Mouse (Mus musculus) limb, embryonic 14.5 days (tissue): ENCODE measurements around the gene Gns. TPM values are rescaled to one million over a fixed set of nuclear protein-coding genes. Genes with fewer than 3 reads are reported as not detected.

Experiments used
- ATAC-seq: fragments of 200-750 bp; cut with Nextera tagmentation; 2 replicates; pipeline ENCODE4 v1.8.0; 2017; ENCODE audit warnings: low read depth, moderate number of reproducible peaks, moderate TSS enrichment; ENCODE audit not compliant: low FRiP score
- DNase-seq: peaks from one replicate; pipeline ENCODE4 v3.0.0-alpha.2; 2015; ENCODE audit warnings: low spot score
- H3K27ac ChIP-seq: fragments of 300-500 bp; sonication (generic); replicated peaks from 2 replicates; pipeline ENCODE4 v1.5.1; 2014; ENCODE audit warnings: low read depth, mild to moderate bottlenecking, low read length, moderate library complexity, mixed read lengths
- H3K27me3 ChIP-seq: fragments of 300-500 bp; sonication (generic); 2 replicates; pipeline ENCODE4 v1.6.1; 2014; ENCODE audit warnings: low read length, mixed read lengths; ENCODE audit not compliant: control insufficient read depth, insufficient read depth
- H3K36me3 ChIP-seq: fragments of 300-500 bp; sonication (generic); 2 replicates; pipeline ENCODE4 v1.6.1; 2014; ENCODE audit warnings: mild to moderate bottlenecking, low read length, moderate library complexity, mixed read lengths; ENCODE audit not compliant: control insufficient read depth, insufficient read depth
- H3K4me1 ChIP-seq: fragments of 300-500 bp; sonication (generic); 2 replicates; pipeline ENCODE4 v1.6.1; 2014; ENCODE audit warnings: antibody characterized with exemption, low read length, mixed read lengths; ENCODE audit not compliant: control insufficient read depth, insufficient read depth
- H3K4me2 ChIP-seq: fragments of 300-500 bp; sonication (generic); replicated peaks from 2 replicates; pipeline ENCODE4 v1.6.1; 2014; ENCODE audit warnings: low read depth, mild to moderate bottlenecking, low read length, moderate library complexity; ENCODE audit not compliant: severe bottlenecking
- H3K4me3 ChIP-seq: fragments of 300-500 bp; sonication (generic); replicated peaks from 2 replicates; pipeline ENCODE4 v1.5.1; 2014; ENCODE audit warnings: low read length
- H3K9ac ChIP-seq: fragments of 300-500 bp; sonication (generic); 2 replicates; pipeline ENCODE4 v1.6.1; 2014; ENCODE audit warnings: mild to moderate bottlenecking, low read depth, low read length, moderate library complexity; ENCODE audit not compliant: severe bottlenecking
- H3K9me3 ChIP-seq: fragments of 300-500 bp; sonication (generic); 2 replicates; pipeline ENCODE4 v1.6.1; 2016; ENCODE audit warnings: low read length; ENCODE audit not compliant: control insufficient read depth
- POLR2A ChIP-seq: fragments of 200-500 bp; IDR thresholded peaks from 2 replicates; pipeline ENCODE4 v1.8.0; 2012; ENCODE audit warnings: inconsistent platforms, mild to moderate bottlenecking, moderate library complexity, borderline replicate concordance; ENCODE audit not compliant: insufficient read depth, insufficient read length; ENCODE audit errors: extremely low read depth
- WGBS: fragments of 180-500 bp; shearing (Covaris S2); extraction: QIAGEN DNeasy Blood & Tissue Kit; methylation state at CpG from one replicate; pipeline ENCODE4 v1.1.7; 2014; 5-methylcytosine and 5-hydroxymethylcytosine counted together
- polyA plus RNA-seq, 2 experiments: library from polyadenylated mRNA; depleted of rRNA in 1 of 2; stranded (reverse) in 1 of 2; unstranded in 1 of 2; fragments of >200 nt; fragmentation: Nextera tagmentation in 1 of 2; extraction: Ambion mirVana in 1 of 2; gene quantifications; 2 replicates each; pipeline versions ENCODE4 v1.2.1 to v1.2.3; 2012 to 2014

The Gns gene
- polyA plus RNA-seq (2012; rRNA removed) (41.6 and 45.6 TPM in 2 replicates), polyA plus RNA-seq (2014; fragmentation: Nextera tagmentation; extraction: Ambion mirVana) (62.0 and 66.6 TPM in 2 replicates)

GRCm38 (mm10) chr10:121364801-121365564 lies at the start of gene Gns:
Gns (plus strand) TSS chr10:121365090.
- H3K27ac ChIP-seq = peak within 1 kb of the TSS; percentile 52
- H3K4me1 ChIP-seq = peaks cover 14% of the 10 kb centered on the region
- H3K9me3 ChIP-seq = no peaks in the 10 kb centered on the region
- H3K36me3 ChIP-seq = peaks cover 7% of the 10 kb centered on the region; the same call in 1 of the 2 replicates
- H3K27me3 ChIP-seq = no peaks in the 10 kb centered on the region
- H3K4me3 ChIP-seq = peak within 1 kb of the TSS; percentile 98
- WGBS = under 1% methylated on average over 54 of the region's 72 CpGs
- DNase-seq = peak; percentile 84
- peak within 1 kb of the TSS; percentile 79 for H3K9ac ChIP-seq
- peak; percentile 95 for ATAC-seq
- TF ChIP-seq POLR2A = 0 out of 2 replicates have a peak, but pooled peaks have one; percentile 53
- H3K4me2 ChIP-seq = peak within 1 kb of the TSS; percentile 91

DNA sequence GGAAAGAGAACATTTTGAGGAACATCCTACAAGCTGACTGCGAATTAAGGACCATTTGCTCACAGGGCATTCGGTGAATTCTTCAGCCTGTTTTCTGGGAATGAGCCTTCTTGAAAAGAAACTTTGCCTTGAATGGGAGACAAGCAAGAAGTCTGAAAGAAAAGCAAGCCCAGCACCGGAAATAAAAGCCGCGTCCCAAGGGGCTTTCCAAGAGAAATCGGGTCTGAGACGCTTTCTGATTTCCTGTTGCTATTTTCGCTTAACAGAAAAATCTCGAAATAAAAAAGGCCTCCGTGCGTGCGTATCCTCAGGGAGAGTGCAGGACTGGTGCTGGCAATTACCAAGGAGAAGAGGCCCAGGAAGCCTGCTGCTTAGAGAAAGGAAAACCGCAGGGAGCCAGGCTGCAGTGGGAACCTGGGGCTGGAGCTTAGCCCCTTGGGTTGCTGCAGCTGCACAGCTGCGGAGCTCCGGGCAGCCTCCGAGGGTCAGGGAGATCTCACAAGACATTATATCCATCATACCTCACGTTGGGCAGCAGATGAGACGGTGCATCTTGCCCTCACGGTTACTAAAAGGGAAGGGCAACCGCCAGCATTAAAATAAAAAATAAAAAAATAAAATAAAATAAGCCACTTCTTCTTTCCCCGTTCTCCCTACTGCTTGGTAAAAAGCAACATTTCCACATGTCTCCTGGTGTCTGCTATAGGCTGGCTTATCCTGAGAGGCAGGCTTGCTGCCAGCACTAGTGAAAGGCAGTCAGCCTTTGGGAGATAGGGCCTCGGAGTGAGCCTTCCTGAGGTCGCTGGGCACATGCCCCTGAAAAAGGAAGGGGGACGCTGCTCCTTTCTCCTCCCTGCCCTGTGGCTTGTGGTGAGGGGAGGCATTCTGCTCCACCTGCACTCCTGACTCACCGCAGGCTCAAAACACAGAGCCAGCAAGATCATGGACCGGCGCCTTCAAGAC lies 49.3 kb upstream of the Gns start:
- TF ChIP-seq POLR2A = no peak
- DNase-seq = peak; percentile 23
- ATAC-seq = no peak
- Histone ChIP-seq H3K9ac (no peak overlapping the region), H3K27me3 (peaks cover 22% of the 10 kb centered on the region), H3K4me1 (no peaks in the 10 kb centered on the region), H3K36me3 (no peaks in the 10 kb centered on the region), H3K27ac (no peak overlapping the region), H3K4me3 (no peak overlapping the region; the same call in 1 of the 2 replicates), H3K9me3 (0 out of 2 replicates have a peak, but pooled peaks cover 2% of the 10 kb centered on the region), H3K4me2 (peak overlapping the region; percentile 29; the same call in 1 of the 2 replicates)
- 26% methylated on average over 27 of the region's 27 CpGs for WGBS

- 82% methylated on average over 10 of the region's 10 CpGs for WGBS
- no peak overlapping the region for H3K4me3 ChIP-seq
- no peaks in the 10 kb centered on the region for H3K4me1 ChIP-seq
- 0 out of 2 replicates have a peak, but pooled peaks cover 2% of the 10 kb centered on the region for H3K9me3 ChIP-seq
- no peak overlapping the region for H3K27ac ChIP-seq
- TF ChIP-seq POLR2A = no peak
- no peak overlapping the region for H3K4me2 ChIP-seq
- peaks cover 19% of the 10 kb centered on the region for H3K27me3 ChIP-seq
- DNase-seq = no peak
- ATAC-seq = no peak
- H3K9ac ChIP-seq = no peak overlapping the region
- H3K36me3 ChIP-seq = no peaks in the 10 kb centered on the region
Measured at GRCm38 (mm10) chr10:121316361-121316760, 48.5 kb upstream of the Gns start.

DNA sequence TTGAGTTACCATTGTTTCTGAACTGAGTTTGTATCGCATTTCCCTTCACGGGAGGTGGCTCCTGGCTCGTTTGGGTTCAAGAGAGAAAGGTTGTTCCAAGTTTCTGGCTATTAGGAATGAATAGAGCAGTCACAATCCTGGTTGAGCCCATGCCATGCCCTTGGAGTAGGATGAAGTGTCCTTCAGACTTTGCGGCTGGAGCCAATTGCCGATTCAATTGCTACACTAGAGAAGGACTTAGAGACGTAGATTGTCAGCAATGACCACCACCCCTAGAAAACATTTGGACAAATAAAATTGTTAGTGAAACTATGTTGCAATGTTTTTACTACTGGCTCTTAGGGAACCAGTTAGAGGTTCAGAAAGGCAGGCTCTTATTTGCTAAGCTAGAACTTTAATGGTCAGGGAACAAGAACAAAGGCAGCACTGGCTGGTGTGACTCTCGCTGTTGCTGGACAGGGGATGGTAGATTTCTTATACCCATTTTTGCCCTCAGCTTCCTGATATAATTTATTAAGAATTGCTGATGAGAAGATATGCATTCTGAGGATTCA lies 46.4 kb upstream of the Gns start:
- TF ChIP-seq POLR2A = no peak
- DNase-seq = no peak
- Histone ChIP-seq H3K9ac (no peak overlapping the region), H3K9me3 (0 out of 2 replicates have a peak, but pooled peaks cover 2% of the 10 kb centered on the region), H3K36me3 (no peaks in the 10 kb centered on the region), H3K27me3 (0 out of 2 replicates have a peak, but pooled peaks cover 8% of the 10 kb centered on the region), H3K4me1 (no peaks in the 10 kb centered on the region), H3K4me2 (no peak overlapping the region), H3K27ac (no peak overlapping the region), H3K4me3 (no peak overlapping the region)
- no peak for ATAC-seq
- WGBS = 76% methylated on average over 7 of the region's 7 CpGs

DNA sequence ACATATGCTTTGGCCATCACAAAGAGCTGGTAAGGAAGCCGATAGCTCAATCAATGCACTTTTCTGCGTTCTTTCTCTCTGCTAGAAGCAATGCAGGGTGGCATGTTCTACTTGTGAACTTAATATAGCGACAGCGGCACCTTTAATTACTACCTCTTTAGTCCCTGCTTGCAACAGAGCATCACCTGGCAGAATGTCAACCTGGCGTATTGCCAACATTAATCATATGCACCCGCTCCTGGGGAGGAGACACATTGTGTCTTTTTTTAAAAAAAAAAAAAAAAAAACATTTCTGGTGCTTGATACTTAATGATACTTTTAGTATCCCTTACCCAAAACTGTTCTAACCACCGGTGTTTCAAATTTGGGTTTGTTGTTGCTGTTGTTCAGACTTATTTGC lies 41.4 kb upstream of the Gns start:
- H3K27me3 ChIP-seq = no peaks in the 10 kb centered on the region
- H3K9me3 ChIP-seq = no peaks in the 10 kb centered on the region
- H3K27ac ChIP-seq = no peak overlapping the region
- no peak for ATAC-seq
- TF ChIP-seq POLR2A = no peak
- peak; percentile 44 for DNase-seq
- H3K9ac ChIP-seq = no peak overlapping the region
- no peak overlapping the region for H3K4me3 ChIP-seq
- no peaks in the 10 kb centered on the region for H3K4me1 ChIP-seq
- 76% methylated on average over 7 of the region's 7 CpGs for WGBS
- no peaks in the 10 kb centered on the region for H3K36me3 ChIP-seq
- no peak overlapping the region for H3K4me2 ChIP-seq
